Mouse (Mus musculus): ENCODE data around the gene Fam43a. TPM values are rescaled to one million over a fixed set of nuclear protein-coding genes. Genes with fewer than 3 reads are reported as not detected.

The Fam43a gene
- total and polyA plus RNA-seq, 3 experiments = 82.1 to 121 (median 106) TPM

DNA sequence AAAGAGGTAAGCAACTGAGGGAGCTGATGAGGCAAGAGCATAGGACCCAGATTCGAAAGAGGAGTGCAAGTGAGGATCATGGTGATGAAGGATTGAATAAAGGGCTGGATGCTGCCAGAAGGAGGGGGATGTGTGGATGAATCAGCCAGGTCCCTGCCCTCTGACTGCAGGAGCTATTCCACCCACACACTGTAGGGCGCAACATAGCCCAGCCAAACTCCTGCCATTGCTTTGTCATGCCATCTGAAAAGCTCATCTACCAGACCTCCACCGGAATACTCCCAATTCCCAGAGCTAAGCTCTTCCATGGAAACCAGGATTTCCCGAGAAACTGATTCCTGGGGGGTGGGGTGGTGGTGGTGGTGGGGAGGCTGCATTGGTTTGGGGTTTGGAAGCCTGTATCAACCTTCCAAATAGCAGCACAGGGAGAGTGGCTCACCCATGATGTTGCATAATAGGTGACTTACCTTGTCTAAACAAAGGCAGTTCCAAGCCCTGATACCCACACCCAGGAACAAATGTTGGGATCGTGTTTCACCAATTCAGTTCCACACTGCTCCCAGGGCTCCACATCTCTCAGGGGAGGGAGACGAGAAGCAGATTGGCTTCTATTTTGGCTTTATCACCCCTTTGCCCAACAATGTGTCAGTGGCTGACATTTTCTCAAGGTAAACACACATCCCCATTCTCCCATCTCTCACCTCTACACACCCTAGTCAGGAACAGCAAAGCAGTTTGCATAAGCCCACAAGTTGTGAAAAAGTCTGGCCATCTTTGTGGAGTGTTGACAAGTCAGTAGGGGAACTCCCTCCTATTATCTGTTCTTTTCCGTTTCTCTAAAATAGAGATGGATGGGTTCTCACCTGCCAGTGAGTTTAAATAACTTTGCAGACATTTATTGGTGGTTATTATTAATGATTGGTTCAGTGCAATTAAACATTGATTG is 9.0 kb upstream of the Fam43a start:
- Histone ChIP-seq H3K4me3 (replicated peaks in 1 of 3; ENCODE audit: low read depth in 2 of 3, low read length in 2 of 3, poor library complexity in 1 of 3) (no peak overlapping the region), H3K4me2 (ENCODE audit: insufficient read depth, low read depth, poor library complexity, severe bottlenecking) (peak overlapping the region; percentile 18), H3K27ac (ENCODE audit: insufficient read depth, low read depth) (no peak overlapping the region), H3K36me3 (replicated peaks in 1 of 2; ENCODE audit: control insufficient read depth in 1 of 2, insufficient read depth in 1 of 2, low read length in 1 of 2) (peaks cover 2 to 6% of the 10 kb centered on the region in 2 experiments), H3K9ac (ENCODE audit: insufficient read depth, low read depth) (no peak overlapping the region), H3K27me3 (replicated peaks) (no peaks in the 10 kb centered on the region), H3K79me2 (replicated peaks; ENCODE audit: control insufficient read depth, extremely low read depth, insufficient read depth, poor library complexity, severe bottlenecking) (peaks cover 17% of the 10 kb centered on the region), H3K9me3 (replicated peaks; ENCODE audit: low read length) (no peaks in the 10 kb centered on the region), H3K4me1 (ENCODE audit: control insufficient read depth in 1 of 2, insufficient read depth in 2 of 2) (peaks cover 5 to 45% of the 10 kb centered on the region in 2 experiments)
- in situ Hi-C loops (cut with MboI; ENCODE audit: low pct_ligation_motif_present, low pct_unique_long_range_greater_than_20kb, low sequenced_read_pairs) = loop anchor here (10.0 kb wide), 1 partner anchor 764 kb away; no protein-coding TSS in a partner anchor
- dilution Hi-C loops (cut with MboI; ENCODE audit: extremely low pct_ligation_motif_present, extremely low pct_unique_long_range_greater_than_20kb, low sequenced_read_pairs) = no loop called here
- no peak for DNase-seq (ENCODE audit: extremely low read depth)
- TF ChIP-seq POLR2AphosphoS2 (IDR thresholded peaks at IDR 0.05; ENCODE audit: low read depth, low read length) = no peak
- TF ChIP-seq ZMIZ1 (IDR thresholded peaks at IDR 0.05; ENCODE audit: low read depth, low read length) = no peak
- TF ChIP-seq SMC3 (IDR thresholded peaks at IDR 0.05; ENCODE audit: low read depth, low read length) = peak; percentile 59
- 0 out of 2 replicates have a peak, but pooled peaks have one; percentile 13 for TF ChIP-seq TCF12 (IDR thresholded peaks at IDR 0.05; ENCODE audit: low read depth, low read length)
- 0 out of 2 replicates have a peak, but pooled peaks have one; percentile 18 for TF ChIP-seq MXI1 (IDR thresholded peaks at IDR 0.05; ENCODE audit: low read depth, low read length)
- no peak for TF ChIP-seq USF2 (conservative IDR thresholded peaks at IDR 0.05; ENCODE audit: low read depth, low read length)
- 0 out of 2 replicates have a peak, but pooled peaks have one; percentile 11 for TF ChIP-seq BHLHE40 (IDR thresholded peaks at IDR 0.05; ENCODE audit: low read depth, low read length)
- TF ChIP-seq KAT2A (IDR thresholded peaks at IDR 0.05; ENCODE audit: insufficient replicate concordance, low read length) = no peak
- no peak for TF ChIP-seq E2F4 (IDR thresholded peaks at IDR 0.05; ENCODE audit: insufficient replicate concordance, low read depth, low read length)
- no peak for TF ChIP-seq USF1 (IDR thresholded peaks at IDR 0.05; ENCODE audit: low read depth, low read length)
- peak; percentile 15 to 66; a peak in 3 of 4 replicates for TF ChIP-seq CTCF (conservative IDR thresholded peaks at IDR 0.05 in 1 of 2, IDR thresholded peaks at IDR 0.05 in 1 of 2; ENCODE audit: low read depth in 2 of 2, low read length in 2 of 2)
- TF ChIP-seq ZNF384 (IDR thresholded peaks at IDR 0.05; ENCODE audit: low read depth, low read length) = 0 out of 2 replicates have a peak, but pooled peaks have one; percentile 24
- peak; percentile 63; the same call in 1 of the 2 replicates for TF ChIP-seq IRF4 (IDR thresholded peaks at IDR 0.05; ENCODE audit: low read depth, low read length)
- no peak for TF ChIP-seq RCOR1 (conservative IDR thresholded peaks at IDR 0.05; ENCODE audit: low read depth, low read length)
- TF ChIP-seq EP300 (IDR thresholded peaks at IDR 0.05; ENCODE audit: low read length) = peak; percentile 67
- TF ChIP-seq NRF1 (IDR thresholded peaks at IDR 0.05; ENCODE audit: low read depth, low read length) = 0 out of 2 replicates have a peak, but pooled peaks have one; percentile 27
- no peak for TF ChIP-seq HCFC1 (IDR thresholded peaks at IDR 0.05; ENCODE audit: low read depth, low read length)
- TF ChIP-seq ZKSCAN1 (IDR thresholded peaks at IDR 0.05; ENCODE audit: borderline replicate concordance, low read depth, low read length) = no peak
- TF ChIP-seq MAFK (IDR thresholded peaks at IDR 0.05; ENCODE audit: insufficient replicate concordance, low read length) = peak; percentile 13; the same call in 1 of the 2 replicates
- TF ChIP-seq MAX (IDR thresholded peaks at IDR 0.05; ENCODE audit: low read length) = 0 out of 2 replicates have a peak, but pooled peaks have one; percentile 7
- TF ChIP-seq MEF2A (IDR thresholded peaks at IDR 0.05; ENCODE audit: borderline replicate concordance, low read depth, low read length) = peak; percentile 70; the same call in 1 of the 2 replicates
- TF ChIP-seq CHD1 (IDR thresholded peaks at IDR 0.05; ENCODE audit: low read depth, low read length) = peak; percentile 55; the same call in 1 of the 2 replicates
- no peak for TF ChIP-seq POLR2A (IDR thresholded peaks at IDR 0.05; ENCODE audit: low read depth, low read length)
- no peak for TF ChIP-seq ELF1 (IDR thresholded peaks at IDR 0.05; ENCODE audit: low read depth, low read length)
- TF ChIP-seq JUND (conservative IDR thresholded peaks at IDR 0.05; ENCODE audit: low read depth, low read length) = no peak
- no peak for TF ChIP-seq UBTF (IDR thresholded peaks at IDR 0.05; ENCODE audit: low read depth, low read length)
- TF ChIP-seq MAZ (IDR thresholded peaks at IDR 0.05; ENCODE audit: low read depth, low read length) = no peak
- peak; percentile 74 for TF ChIP-seq RAD21 (IDR thresholded peaks at IDR 0.05; ENCODE audit: low read depth, low read length)
- TF ChIP-seq ZC3H11A (IDR thresholded peaks at IDR 0.05; ENCODE audit: low read depth, low read length) = no peak
- TF ChIP-seq PAX5 (IDR thresholded peaks at IDR 0.05; ENCODE audit: low read length) = no peak
- no peak for TF ChIP-seq NELFE (IDR thresholded peaks at IDR 0.05; ENCODE audit: low read depth, low read length)
- peak; percentile 61 for TF ChIP-seq ETS1 (conservative IDR thresholded peaks at IDR 0.05; ENCODE audit: low read depth, low read length)
- no peak for TF ChIP-seq MYC (IDR thresholded peaks at IDR 0.05; ENCODE audit: low read depth, low read length)
- 0 out of 2 replicates have a peak, but pooled peaks have one; percentile 34 for TF ChIP-seq SIN3A (IDR thresholded peaks at IDR 0.05; ENCODE audit: low read length)
- TF ChIP-seq CHD2 (IDR thresholded peaks at IDR 0.05; ENCODE audit: low read length) = no peak
- no peak for TF ChIP-seq GABPA (IDR thresholded peaks at IDR 0.05; ENCODE audit: insufficient replicate concordance, low read depth, low read length)
- no peak for TF ChIP-seq JUN (IDR thresholded peaks at IDR 0.05; ENCODE audit: insufficient read depth, low read depth, low read length)

Data from CH12.LX (cell line).